Mouse (Mus musculus): ENCODE data around the gene Sohlh2. TPM values are rescaled to one million over a fixed set of nuclear protein-coding genes. Genes with fewer than 3 reads are reported as not detected.

Sohlh2 gene
- polyA plus RNA-seq, 1 experiment from 2014 or later = not detected

Small RNAs within 50 kb of the gene (microRNA-seq; reads per million reads assigned to microRNA genes)
- not detected for gene Gm22029

Other genes with a start within 250 kb of the Sohlh2 start
- 1.1 and 3.1 TPM in 2 replicates for gene Ccna1, start 126.5 kb upstream of the Sohlh2 start, polyA plus RNA-seq (2015; fragmentation: Nextera tagmentation; extraction: Ambion mirVana)
- 44.3 and 45.7 TPM in 2 replicates for gene Spg20, start 69.9 kb upstream of the Sohlh2 start, polyA plus RNA-seq (2015; fragmentation: Nextera tagmentation; extraction: Ambion mirVana)
- not detected in 2 replicates for gene Ccdc169, start 44.7 kb upstream of the Sohlh2 start, polyA plus RNA-seq (2015; fragmentation: Nextera tagmentation; extraction: Ambion mirVana)
- 25.6 and 30.0 TPM in 2 replicates for gene Dclk1, start 60.3 kb downstream of the Sohlh2 start, polyA plus RNA-seq (2015; fragmentation: Nextera tagmentation; extraction: Ambion mirVana)